Mouse (Mus musculus): ENCODE results near the gene Chrna9.

- no peak for TF ChIP-seq EP300 (IDR thresholded peaks at IDR 0.05; ENCODE audit: low read depth)
- TF ChIP-seq CTCF (IDR thresholded peaks at IDR 0.05; ENCODE audit: low read depth) = no peak
Measured at GRCm38 (mm10) chr5:65999106-65999505, 64.4 kb downstream of the Chrna9 start.
